Mouse (Mus musculus) cortical plate, adult 2 months (tissue): ENCODE results near the gene Zbtb38.

ENCODE experiments used
- CTCF ChIP-seq: fragments of 200-500 bp; IDR thresholded peaks from 2 replicates; pipeline ENCODE4 v1.5.1; 2011; ENCODE audit warnings: mild to moderate bottlenecking, control low read depth, low read length; ENCODE audit not compliant: insufficient read depth; ENCODE audit errors: extremely low read depth
- POLR2A ChIP-seq: fragments of 200-500 bp; IDR thresholded peaks from 2 replicates; pipeline ENCODE4 v1.6.1; 2011; ENCODE audit warnings: mild to moderate bottlenecking, low read length, control low read depth; ENCODE audit not compliant: insufficient read depth; ENCODE audit errors: extremely low read depth

DNA sequence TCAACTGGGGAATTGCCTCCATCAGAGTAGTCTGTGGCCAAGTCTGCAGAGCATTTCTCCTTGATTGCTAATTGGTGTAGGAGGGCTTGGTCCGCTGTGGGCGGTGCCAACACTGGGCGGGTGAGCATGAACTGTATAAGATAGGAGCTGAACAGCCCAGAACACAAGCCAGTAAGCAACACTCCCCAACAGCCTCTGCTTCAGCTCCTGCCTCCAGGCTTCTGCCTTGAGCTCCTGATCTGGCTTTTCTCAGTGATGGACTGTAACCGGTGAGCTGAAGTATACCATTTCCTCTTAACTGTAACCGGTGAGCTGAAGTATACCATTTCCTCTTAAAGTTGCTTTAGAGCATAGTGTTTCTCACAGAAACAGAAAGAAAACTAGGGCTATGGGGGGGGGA, 12.8 kb upstream of the Zbtb38 start:
- TF ChIP-seq POLR2A, result no peak
- TF ChIP-seq CTCF, result no peak
